Mouse (Mus musculus) neural tube, embryonic 11.5 days (tissue): ENCODE results near the gene Prrg2. TPM values are rescaled to one million over a fixed set of nuclear protein-coding genes. Genes with fewer than 3 reads are reported as not detected.
A peak's percentile ranks its signal among the peaks of the same experiment; 100 is the strongest.

Experiments
- ATAC-seq: fragments of 200-750 bp; cut with Nextera tagmentation; 2 replicates; pipeline ENCODE4 v1.8.0; 2017; ENCODE audit warnings: moderate number of reproducible peaks, mild to moderate bottlenecking, moderate TSS enrichment, moderate library complexity; ENCODE audit not compliant: insufficient read depth, low FRiP score, low TSS enrichment
- DNase-seq: peaks from one replicate; pipeline ENCODE4 v3.0.0-alpha.2; 2015; ENCODE audit warnings: low spot score
- H3K27ac ChIP-seq: fragments of 300-500 bp; sonication (generic); 2 replicates; pipeline ENCODE4 v1.5.1; 2014; ENCODE audit warnings: low read depth, mild to moderate bottlenecking, low read length
- H3K27me3 ChIP-seq: fragments of 300-500 bp; sonication (generic); 2 replicates; pipeline ENCODE4 v1.6.1; 2014; ENCODE audit warnings: mild to moderate bottlenecking, low read length, mixed read lengths; ENCODE audit not compliant: control insufficient read depth, insufficient read depth
- H3K36me3 ChIP-seq: fragments of 300-500 bp; sonication (generic); 2 replicates; pipeline ENCODE4 v1.6.1; 2014; ENCODE audit warnings: mild to moderate bottlenecking, low read length, moderate library complexity, mixed read lengths; ENCODE audit not compliant: control insufficient read depth, insufficient read depth
- H3K4me1 ChIP-seq: fragments of 300-500 bp; sonication (generic); 2 replicates; pipeline ENCODE4 v1.6.1; 2014; ENCODE audit warnings: low read length, mixed read lengths; ENCODE audit not compliant: control insufficient read depth, insufficient read depth
- H3K4me2 ChIP-seq: fragments of 300-500 bp; sonication (generic); 2 replicates; pipeline ENCODE4 v1.6.1; 2014; ENCODE audit warnings: low read depth, mild to moderate bottlenecking, moderate library complexity
- H3K4me3 ChIP-seq: fragments of 300-500 bp; sonication (generic); 2 replicates; pipeline ENCODE4 v1.5.1; 2014; ENCODE audit warnings: low read depth, low read length
- H3K9ac ChIP-seq: fragments of 300-500 bp; sonication (generic); 2 replicates; pipeline ENCODE4 v1.6.1; 2014; ENCODE audit warnings: mild to moderate bottlenecking, low read length
- H3K9me3 ChIP-seq: fragments of 300-500 bp; sonication (generic); 2 replicates; pipeline ENCODE4 v1.6.1; 2016; ENCODE audit warnings: low read length; ENCODE audit not compliant: control insufficient read depth
- WGBS: fragments of 180-500 bp; shearing (Covaris S2); extraction: QIAGEN DNeasy Blood & Tissue Kit; methylation state at CpG from one replicate; pipeline ENCODE4 v1.1.7; 2014; 5-methylcytosine and 5-hydroxymethylcytosine counted together
- polyA plus RNA-seq: library from polyadenylated mRNA; unstranded; fragments of >200 nt; fragmentation: Nextera tagmentation; extraction: Ambion mirVana; gene quantifications from 2 replicates; pipeline ENCODE4 v1.2.1, GENCODE M21; 2014

The Prrg2 gene
- polyA plus RNA-seq, 1 experiment from 2014 or later = 16.2 TPM

GRCm38 (mm10) chr7:45056972-45057348 lies 5.5 kb downstream of the Prrg2 start:
- Histone ChIP-seq H3K4me3 (no peak overlapping the region), H3K27ac (no peak overlapping the region), H3K9me3 (no peaks in the 10 kb centered on the region), H3K36me3 (no peaks in the 10 kb centered on the region), H3K27me3 (no peaks in the 10 kb centered on the region), H3K4me2 (no peak overlapping the region), H3K4me1 (peaks cover 12% of the 10 kb centered on the region; the same call in 1 of the 2 replicates), H3K9ac (no peak overlapping the region)
- DNase-seq (no peak), ATAC-seq (no peak)

GRCm38 (mm10) chr7:45056329-45056971 lies 6.0 kb downstream of the Prrg2 start:
- 74% methylated on average over 14 of the region's 14 CpGs for WGBS
- H3K9me3 ChIP-seq = no peaks in the 10 kb centered on the region
- H3K27me3 ChIP-seq = no peaks in the 10 kb centered on the region
- no peaks in the 10 kb centered on the region for H3K36me3 ChIP-seq
- no peak for ATAC-seq
- H3K4me1 ChIP-seq = peaks cover 9% of the 10 kb centered on the region
- no peak overlapping the region for H3K4me2 ChIP-seq
- no peak for DNase-seq
- no peak overlapping the region for H3K9ac ChIP-seq
- H3K27ac ChIP-seq = no peak overlapping the region
- H3K4me3 ChIP-seq = no peak overlapping the region

- H3K4me1 ChIP-seq = peaks cover 13% of the 10 kb centered on the region
- 0% methylated on average over 33 of the region's 33 CpGs for WGBS
- H3K27ac ChIP-seq = peak overlapping the region; percentile 98
- H3K36me3 ChIP-seq = peaks cover 11% of the 10 kb centered on the region
- DNase-seq (peak; percentile 92), ATAC-seq (peak; percentile 90)
- H3K9me3 ChIP-seq = no peaks in the 10 kb centered on the region
- H3K9ac ChIP-seq = peak overlapping the region; percentile 90
- peak overlapping the region; percentile 98 for H3K4me2 ChIP-seq
- H3K27me3 ChIP-seq = no peaks in the 10 kb centered on the region
- H3K4me3 ChIP-seq = peak overlapping the region; percentile 95
Measured at GRCm38 (mm10) chr7:45053931-45054510, 8.5 kb downstream of the Prrg2 start.

GRCm38 (mm10) chr7:45053117-45053930 lies 9.2 kb downstream of the Prrg2 start:
- peak overlapping the region; percentile 98 for H3K4me2 ChIP-seq
- ATAC-seq = peak; percentile 52
- H3K9ac ChIP-seq = peak overlapping the region; percentile 90
- H3K4me1 ChIP-seq = peaks cover 12% of the 10 kb centered on the region
- H3K36me3 ChIP-seq = peaks cover 18% of the 10 kb centered on the region
- peak overlapping the region; percentile 98 for H3K27ac ChIP-seq
- WGBS = under 1% methylated on average over 28 of the region's 59 CpGs
- no peaks in the 10 kb centered on the region for H3K27me3 ChIP-seq
- peak overlapping the region; percentile 95 for H3K4me3 ChIP-seq
- peak; percentile 79 for DNase-seq
- no peaks in the 10 kb centered on the region for H3K9me3 ChIP-seq

- no peaks in the 10 kb centered on the region for H3K27me3 ChIP-seq
- 0% methylated on average over 4 of the region's 18 CpGs for WGBS
- H3K4me1 ChIP-seq = peaks cover 12% of the 10 kb centered on the region
- H3K9ac ChIP-seq = peak within 1 kb of the TSS; percentile 90
- H3K4me3 ChIP-seq = peak within 1 kb of the TSS; percentile 95
- ATAC-seq (no peak), DNase-seq (no peak)
- peaks cover 23% of the 10 kb centered on the region for H3K36me3 ChIP-seq
- H3K9me3 ChIP-seq = no peaks in the 10 kb centered on the region
- H3K4me2 ChIP-seq = peak within 1 kb of the TSS; percentile 98
- H3K27ac ChIP-seq = peak within 1 kb of the TSS; percentile 98
Measured at GRCm38 (mm10) chr7:45052862-45053116, 9.7 kb downstream of the Prrg2 start, which contains the start of gene Prr12. Gene Prr12, minus strand, starts transcription at chr7:45052881.

- ATAC-seq = no peak
Measured at GRCm38 (mm10) chr7:45052181-45052861, 10.2 kb downstream of the Prrg2 start.

GRCm38 (mm10) chr7:45051601-45051974 lies 10.9 kb downstream of the Prrg2 start:
- H3K4me1 ChIP-seq = peaks cover 12% of the 10 kb centered on the region
- no peak for DNase-seq
- no peaks in the 10 kb centered on the region for H3K27me3 ChIP-seq
- H3K4me2 ChIP-seq = peak overlapping the region; percentile 98
- H3K27ac ChIP-seq = peak overlapping the region; percentile 98; the same call in 1 of the 2 replicates
- ATAC-seq = no peak
- H3K4me3 ChIP-seq = peak overlapping the region; percentile 95
- peak overlapping the region; percentile 90 for H3K9ac ChIP-seq
- H3K9me3 ChIP-seq = no peaks in the 10 kb centered on the region
- WGBS = 2% methylated on average over 13 of the region's 13 CpGs
- peaks cover 34% of the 10 kb centered on the region for H3K36me3 ChIP-seq

More at GRCm38 (mm10) chr7:45052181-45052861, 10.2 kb downstream of the Prrg2 start:
- Histone ChIP-seq H3K27ac (peak overlapping the region; percentile 98), H3K9ac (peak overlapping the region; percentile 90), H3K4me3 (peak overlapping the region; percentile 95), H3K4me1 (peaks cover 12% of the 10 kb centered on the region), H3K9me3 (no peaks in the 10 kb centered on the region), H3K27me3 (no peaks in the 10 kb centered on the region), H3K36me3 (peaks cover 28% of the 10 kb centered on the region), H3K4me2 (peak overlapping the region; percentile 98)
- WGBS = under 1% methylated on average over 36 of the region's 38 CpGs
- no peak for DNase-seq

- Histone ChIP-seq H3K4me2 (peak overlapping the region; percentile 98), H3K9ac (peak overlapping the region; percentile 90; the same call in 1 of the 2 replicates), H3K27me3 (no peaks in the 10 kb centered on the region), H3K9me3 (no peaks in the 10 kb centered on the region), H3K4me3 (peak overlapping the region; percentile 95), H3K27ac (peak overlapping the region; percentile 98; the same call in 1 of the 2 replicates), H3K4me1 (peaks cover 12% of the 10 kb centered on the region), H3K36me3 (peaks cover 39% of the 10 kb centered on the region)
- 4% methylated on average over 16 of the region's 16 CpGs for WGBS
- DNase-seq = peak; percentile 87
- peak; percentile 53; the same call in 1 of the 2 replicates for ATAC-seq
Measured at GRCm38 (mm10) chr7:45050945-45051600, 11.4 kb downstream of the Prrg2 start.
